Mouse (Mus musculus): Measurements from ENCODE around the gene Ralgps2. TPM values are rescaled to one million over a fixed set of nuclear protein-coding genes. Genes with fewer than 3 reads are reported as not detected.

Gene Ralgps2
- total and polyA plus RNA-seq, 3 experiments: 7.8 to 16.4 TPM; not detected in 1

Other genes starting within 250 kb of the Ralgps2 start
- gene Fam20b, start 220.5 kb downstream of the Ralgps2 start, total RNA-seq (2012; rRNA removed): 19.4 and 19.6 TPM in 2 replicates
- 10 to 100 TPM in 1 of 2 experiments, not detected in 1; 22.0 TPM for gene Fam20b, start 220.5 kb downstream of the Ralgps2 start, polyA plus RNA-seq (2012; ENCODE audit: insufficient read depth in 1 of 2, insufficient read length in 2 of 2, low read depth in 1 of 2, low replicate concordance in 2 of 2, missing spikeins in 1 of 2)
- gene Angptl1, start 101.1 kb downstream of the Ralgps2 start, total RNA-seq (2012; rRNA removed): not detected in 2 replicates
- gene Angptl1, start 101.1 kb downstream of the Ralgps2 start, polyA plus RNA-seq (2012; ENCODE audit: insufficient read depth in 1 of 2, insufficient read length in 2 of 2, low read depth in 1 of 2, low replicate concordance in 2 of 2, missing spikeins in 1 of 2): under 1 TPM in 1 of 2 experiments, not detected in 1; 0.07 TPM
- not detected in 2 replicates for gene Tex35, start 169.1 kb upstream of the Ralgps2 start, total RNA-seq (2012; rRNA removed)
- not detected for gene Tex35, start 169.1 kb upstream of the Ralgps2 start, polyA plus RNA-seq (2012; ENCODE audit: insufficient read depth in 1 of 2, insufficient read length in 2 of 2, low read depth in 1 of 2, low replicate concordance in 2 of 2, missing spikeins in 1 of 2)